Mouse (Mus musculus): ENCODE data around the gene Arpp19. TPM values are rescaled to one million over a fixed set of nuclear protein-coding genes. Genes with fewer than 3 reads are reported as not detected.
A peak's percentile ranks its signal among the peaks of the same experiment; 100 is the strongest.

The Arpp19 gene
- total RNA-seq, 2 experiments from 2014 or later, result 147 to 158 TPM

GRCm38 (mm10) chr9:75033141-75033540, 4.3 kb upstream of the Arpp19 start:
- intact Hi-C loops (cut with DNase I), result loop anchor here (5.0 kb wide), 1 partner anchor 126 kb away; no protein-coding TSS in a partner anchor
- DNase-seq (ENCODE audit: low spot score), result no peak

GRCm38 (mm10) chr9:75034691-75035090, 2.7 kb upstream of the Arpp19 start:
- no peak for DNase-seq (ENCODE audit: low spot score)
- intact Hi-C loops (cut with DNase I), result loop anchor here (5.0 kb wide), 2 partner anchors 82 to 127 kb away; partner anchors contain the start of gene Fam214a

- DNase-seq (ENCODE audit: low spot score), result no peak
- intact Hi-C loops (cut with DNase I), result loop anchor here (5.0 kb wide), 1 partner anchor 84 kb away; the partner anchor contains the start of gene Fam214a
These were observed 1.5 kb upstream of the Arpp19 start for GRCm38 (mm10) chr9:75035944-75036343.

- intact Hi-C loops (cut with DNase I), result loop anchor here (5.0 kb wide), 1 partner anchor 86 kb away; the partner anchor contains the start of gene Fam214a
- DNase-seq (ENCODE audit: low spot score), result no peak
These were observed 909 bp downstream of the Arpp19 start for GRCm38 (mm10) chr9:75038357-75038688.

- intact Hi-C loops (cut with DNase I), result no loop called here
These were observed 3.2 kb downstream of the Arpp19 start for GRCm38 (mm10) chr9:75040566-75040965.

GRCm38 (mm10) chr9:75041840-75042525, 4.6 kb downstream of the Arpp19 start:
- intact Hi-C loops (cut with DNase I), result no loop called here
- no peak for DNase-seq (ENCODE audit: low spot score)

More at GRCm38 (mm10) chr9:75040566-75040965, 3.2 kb downstream of the Arpp19 start:
- no peak for DNase-seq (ENCODE audit: low spot score)

- no peak for DNase-seq (ENCODE audit: low spot score)
- intact Hi-C loops (cut with DNase I), result no loop called here
These were observed 5.8 kb downstream of the Arpp19 start for GRCm38 (mm10) chr9:75043191-75043590.

GRCm38 (mm10) chr9:75047079-75047478, 9.7 kb downstream of the Arpp19 start:
- intact Hi-C loops (cut with DNase I), result loop anchor here (5.0 kb wide), 1 partner anchor 235 kb away; no protein-coding TSS in a partner anchor
- DNase-seq (ENCODE audit: low spot score), result no peak

- DNase-seq (ENCODE audit: low spot score), result no peak
- intact Hi-C loops (cut with DNase I), result loop anchor here (5.0 kb wide), 1 partner anchor 233 kb away; no protein-coding TSS in a partner anchor
These were observed 11.7 kb downstream of the Arpp19 start for GRCm38 (mm10) chr9:75049100-75049499.

- intact Hi-C loops (cut with DNase I), result loop anchor here (5.0 kb wide), 1 partner anchor 152 kb away; no protein-coding TSS in a partner anchor
- DNase-seq (ENCODE audit: low spot score), result peak; percentile 16
These were observed 12.6 kb downstream of the Arpp19 start for GRCm38 (mm10) chr9:75050003-75050402.

- no peak for DNase-seq (ENCODE audit: low spot score)
- intact Hi-C loops (cut with DNase I), result loop anchor here (5.0 kb wide), 1 partner anchor 150 kb away; no protein-coding TSS in a partner anchor
These were observed 14.4 kb downstream of the Arpp19 start for GRCm38 (mm10) chr9:75051841-75052240.

GRCm38 (mm10) chr9:75055046-75055445, 17.6 kb downstream of the Arpp19 start:
- intact Hi-C loops (cut with DNase I), result no loop called here
- DNase-seq (ENCODE audit: low spot score), result no peak

GRCm38 (mm10) chr9:75064678-75065331, 27.4 kb downstream of the Arpp19 start:
- intact Hi-C loops (cut with DNase I), result no loop called here
- no peak for DNase-seq (ENCODE audit: low spot score)

GRCm38 (mm10) chr9:75070457-75071028, 33.1 kb downstream of the Arpp19 start, which contains the start of gene Myo5a:
TSS of gene Myo5a (plus strand) at chr9:75071015.
- intact Hi-C loops (cut with DNase I), result no loop called here
- DNase-seq (ENCODE audit: low spot score), result no peak

GRCm38 (mm10) chr9:75071029-75071705, 33.8 kb downstream of the Arpp19 start:
- DNase-seq (ENCODE audit: low spot score), result peak; percentile 65
- intact Hi-C loops (cut with DNase I), result no loop called here

GRCm38 (mm10) chr9:75071706-75072192, 34.3 kb downstream of the Arpp19 start:
- no peak for DNase-seq (ENCODE audit: low spot score)
- intact Hi-C loops (cut with DNase I), result no loop called here

GRCm38 (mm10) chr9:75072361-75072760, 34.9 kb downstream of the Arpp19 start:
- intact Hi-C loops (cut with DNase I), result no loop called here
- DNase-seq (ENCODE audit: low spot score), result no peak

- DNase-seq (ENCODE audit: low spot score), result no peak
These were observed 39.8 kb downstream of the Arpp19 start for GRCm38 (mm10) chr9:75077191-75077590.

GRCm38 (mm10) chr9:75085242-75085824, 47.9 kb downstream of the Arpp19 start:
- DNase-seq (ENCODE audit: low spot score), result no peak
- intact Hi-C loops (cut with DNase I), result no loop called here

More at GRCm38 (mm10) chr9:75077191-75077590, 39.8 kb downstream of the Arpp19 start:
- intact Hi-C loops (cut with DNase I), result no loop called here
